Mouse (Mus musculus): ENCODE measurements around the gene Taar9.
"Not testable (repeated sequence)": the region's sequence is repeated elsewhere in the genome, so short reads cannot be mapped to it uniquely, and the experiment has no call there.

The Taar9 gene

GRCm38 (mm10) chr10:24074751-24075150 lies 34.6 kb downstream of the Taar9 start:
- DNase-seq = not testable (repeated sequence)

- no peak for DNase-seq
These were observed 50.3 kb downstream of the Taar9 start for GRCm38 (mm10) chr10:24058986-24059385.
